Mouse (Mus musculus): Measurements from ENCODE around the gene Chchd3. TPM values are rescaled to one million over a fixed set of nuclear protein-coding genes. Genes with fewer than 3 reads are reported as not detected.

Chchd3 gene
- polyA plus RNA-seq, 1 experiment from 2014 or later: 115 TPM

DNA sequence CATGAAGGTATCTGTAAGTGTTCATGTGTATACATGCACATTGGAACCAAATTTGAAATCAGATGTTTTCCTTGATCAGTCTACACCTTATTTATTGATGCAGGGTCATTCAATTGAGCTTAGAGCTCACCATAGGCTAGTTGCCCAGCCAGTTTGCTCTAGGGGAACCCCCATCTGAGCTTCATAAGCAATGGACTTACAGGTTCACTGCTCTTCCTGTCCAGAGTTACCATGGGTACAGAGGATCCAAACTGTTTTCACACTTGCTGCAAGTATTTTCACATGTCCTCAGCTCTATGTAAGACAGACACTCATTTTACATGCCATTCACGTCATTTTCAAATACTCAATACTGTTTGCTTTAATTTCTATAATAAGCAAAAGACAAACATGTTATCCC lies 66.2 kb downstream of the Chchd3 start:
- Histone ChIP-seq H3K4me1 (peaks cover 7% of the 10 kb centered on the region), H3K27ac (no peak overlapping the region), H3K9me3 (no peaks in the 10 kb centered on the region), H3K27me3 (replicated peaks) (no peaks in the 10 kb centered on the region), H3K9ac (no peak overlapping the region), H3K36me3 (no peaks in the 10 kb centered on the region), H3K4me2 (replicated peaks) (no peak overlapping the region), H3K4me3 (no peak overlapping the region)
- WGBS: 87% methylated on average over 1 of the region's 1 CpGs
- ATAC-seq (ENCODE audit: low FRiP score, low read depth): no peak

DNA sequence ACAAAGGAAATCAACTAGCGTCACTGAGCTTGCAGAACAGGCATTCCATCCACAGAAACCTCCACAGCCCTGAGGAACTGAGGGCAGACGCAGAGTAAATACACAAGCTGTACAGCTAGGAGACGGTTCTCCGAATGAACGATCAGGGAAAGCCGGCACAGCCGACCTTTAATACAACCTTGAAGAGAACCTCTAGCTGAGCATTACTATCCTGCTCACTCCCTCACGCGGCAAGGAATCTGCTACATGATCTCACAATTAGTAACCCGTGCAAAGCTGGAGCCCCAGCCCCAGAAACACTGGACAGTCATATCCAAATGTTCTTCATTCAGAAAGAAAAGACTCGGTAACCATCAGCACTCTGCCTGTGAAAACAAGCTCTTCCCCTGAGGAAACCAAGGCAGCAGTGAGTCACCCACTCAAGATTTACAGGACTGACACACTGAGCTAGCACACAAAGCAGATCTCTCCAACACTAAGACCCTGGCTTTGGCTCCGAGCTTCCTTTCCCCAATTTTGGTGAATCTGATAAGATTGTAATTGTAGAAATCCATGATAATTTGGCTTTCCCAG lies 69.9 kb downstream of the Chchd3 start:
- no peak for ATAC-seq (ENCODE audit: low FRiP score, low read depth)
- Histone ChIP-seq H3K9ac (no peak overlapping the region), H3K4me3 (no peak overlapping the region), H3K27ac (no peak overlapping the region), H3K27me3 (replicated peaks) (no peaks in the 10 kb centered on the region), H3K36me3 (no peaks in the 10 kb centered on the region), H3K4me1 (peaks cover 7% of the 10 kb centered on the region), H3K9me3 (no peaks in the 10 kb centered on the region), H3K4me2 (replicated peaks) (no peak overlapping the region)
- 76% methylated on average over 12 of the region's 12 CpGs for WGBS

DNA sequence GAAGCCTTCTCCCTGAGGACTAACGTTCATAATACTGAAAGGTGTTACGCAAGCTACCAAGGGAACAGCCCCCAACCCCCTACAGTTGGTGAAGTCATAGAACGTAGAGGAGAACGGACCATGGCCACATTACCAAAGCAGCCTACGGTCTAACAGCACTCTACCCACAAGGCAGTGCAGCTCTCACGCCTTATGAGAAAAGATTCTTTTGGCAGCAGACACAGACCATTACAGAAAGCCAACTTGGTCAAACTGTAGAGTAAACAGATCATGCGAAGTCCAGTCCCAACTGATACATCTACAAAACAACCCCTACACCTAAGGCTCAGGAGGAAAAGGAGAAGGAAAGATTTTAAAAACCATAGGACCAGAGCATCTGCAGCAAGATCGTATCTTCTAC lies 71.5 kb downstream of the Chchd3 start:
- no peaks in the 10 kb centered on the region for H3K36me3 ChIP-seq
- H3K4me2 ChIP-seq (replicated peaks): no peak overlapping the region
- H3K27me3 ChIP-seq (replicated peaks): no peaks in the 10 kb centered on the region
- WGBS: 96% methylated on average over 8 of the region's 8 CpGs
- no peak overlapping the region for H3K27ac ChIP-seq
- H3K9ac ChIP-seq: no peak overlapping the region
- no peak overlapping the region for H3K4me3 ChIP-seq
- no peaks in the 10 kb centered on the region for H3K9me3 ChIP-seq
- H3K4me1 ChIP-seq: peaks cover 7% of the 10 kb centered on the region
- no peak for ATAC-seq (ENCODE audit: low FRiP score, low read depth)

DNA sequence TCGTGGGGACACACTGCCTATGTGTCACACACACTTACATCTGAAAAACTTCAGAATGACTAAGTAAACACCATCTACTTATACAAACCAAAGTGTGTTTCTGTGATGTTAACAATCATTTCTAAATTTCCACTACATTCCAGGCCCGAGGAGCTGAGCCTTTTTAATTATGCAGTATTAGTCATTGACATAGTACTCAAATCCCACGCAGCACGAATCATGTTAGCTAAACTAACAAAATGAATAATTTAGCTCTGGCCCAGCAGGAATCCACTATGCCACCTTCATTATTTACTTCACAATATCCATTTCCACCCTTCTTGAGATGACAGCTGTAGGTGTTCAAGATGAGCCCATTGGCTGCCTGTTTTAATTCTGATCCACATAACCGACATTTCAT lies 76.2 kb downstream of the Chchd3 start:
- H3K9ac ChIP-seq: no peak overlapping the region
- no peaks in the 10 kb centered on the region for H3K27me3 ChIP-seq (replicated peaks)
- H3K36me3 ChIP-seq: no peaks in the 10 kb centered on the region
- H3K27ac ChIP-seq: no peak overlapping the region
- H3K4me2 ChIP-seq (replicated peaks): no peak overlapping the region
- no peaks in the 10 kb centered on the region for H3K9me3 ChIP-seq
- no peak overlapping the region for H3K4me3 ChIP-seq
- ATAC-seq (ENCODE audit: low FRiP score, low read depth): no peak
- H3K4me1 ChIP-seq: peaks cover 4% of the 10 kb centered on the region
- 66% methylated on average over 5 of the region's 5 CpGs for WGBS

DNA sequence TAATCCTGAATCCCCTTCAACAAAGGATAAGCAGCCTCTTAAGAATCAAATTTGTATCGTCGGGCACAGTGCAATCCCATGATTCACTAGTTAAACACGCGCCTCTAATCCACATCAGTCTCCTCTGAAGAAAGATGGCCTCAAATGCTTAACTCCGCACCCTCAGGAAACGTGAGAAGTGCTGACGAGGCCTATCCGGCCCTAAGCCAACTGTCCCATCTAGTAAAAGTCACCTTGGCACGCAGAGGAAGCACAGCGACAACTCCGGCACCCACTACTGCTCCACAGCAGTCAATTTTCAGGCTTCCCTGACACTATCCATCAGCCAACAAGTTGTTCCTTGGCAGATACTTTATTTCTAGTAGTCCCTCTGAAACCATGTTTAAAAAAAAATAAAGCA lies 78.8 kb downstream of the Chchd3 start:
- H3K4me1 ChIP-seq: peaks cover 4% of the 10 kb centered on the region
- H3K36me3 ChIP-seq: no peaks in the 10 kb centered on the region
- H3K27ac ChIP-seq: no peak overlapping the region
- no peak overlapping the region for H3K4me3 ChIP-seq
- H3K9me3 ChIP-seq: no peaks in the 10 kb centered on the region
- H3K4me2 ChIP-seq (replicated peaks): no peak overlapping the region
- no peaks in the 10 kb centered on the region for H3K27me3 ChIP-seq (replicated peaks)
- ATAC-seq (ENCODE audit: low FRiP score, low read depth): no peak
- WGBS: 85% methylated on average over 11 of the region's 11 CpGs
- no peak overlapping the region for H3K9ac ChIP-seq

DNA sequence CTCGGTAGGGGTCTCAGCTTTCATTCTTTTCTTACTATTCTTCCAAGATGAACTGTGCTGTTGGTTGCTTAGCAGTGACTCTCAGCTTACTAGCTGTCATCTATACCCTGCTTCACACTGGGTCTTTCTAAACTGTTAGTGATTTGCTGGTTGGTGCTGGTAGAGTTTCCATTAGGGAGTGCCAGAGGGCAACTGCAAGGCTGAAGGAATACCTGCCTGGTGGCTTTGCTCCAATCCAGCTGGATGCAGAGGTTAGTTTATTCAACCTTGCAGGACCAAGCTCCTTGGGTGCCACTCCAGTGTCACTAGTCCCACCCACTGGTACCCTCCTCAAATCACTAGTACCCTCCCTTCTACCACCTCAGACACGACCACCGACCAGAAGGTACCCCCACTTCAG lies 81.2 kb downstream of the Chchd3 start:
- 93% methylated on average over 3 of the region's 3 CpGs for WGBS

DNA sequence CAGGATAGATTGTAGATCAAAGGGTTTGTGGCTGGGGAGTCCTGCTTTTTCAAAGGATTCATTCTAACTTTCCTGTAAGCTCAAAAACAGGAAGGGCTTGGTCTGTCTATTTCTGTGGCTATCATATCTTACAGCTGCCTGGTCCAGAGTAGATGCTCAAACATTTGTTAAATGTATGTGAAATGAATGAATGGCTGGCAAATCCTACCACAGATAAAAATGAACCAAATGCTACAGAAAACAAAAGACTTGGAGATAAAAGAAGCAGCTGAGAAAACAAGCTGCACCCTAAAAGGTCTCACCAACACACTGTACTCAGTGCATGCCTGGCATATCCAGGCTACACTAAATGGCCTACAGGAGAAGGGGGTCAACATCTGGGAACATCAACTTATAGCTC lies 88.1 kb downstream of the Chchd3 start:
- no peak for ATAC-seq (ENCODE audit: low FRiP score, low read depth)
- Histone ChIP-seq H3K4me3 (no peak overlapping the region), H3K9me3 (no peaks in the 10 kb centered on the region), H3K27ac (no peak overlapping the region), H3K36me3 (no peaks in the 10 kb centered on the region), H3K27me3 (replicated peaks) (no peaks in the 10 kb centered on the region), H3K4me1 (no peaks in the 10 kb centered on the region), H3K9ac (no peak overlapping the region), H3K4me2 (replicated peaks) (no peak overlapping the region)

More for the DNA sequence above, 81.2 kb downstream of the Chchd3 start:
- no peaks in the 10 kb centered on the region for H3K27me3 ChIP-seq (replicated peaks)
- H3K4me1 ChIP-seq: peaks cover 4% of the 10 kb centered on the region
- no peaks in the 10 kb centered on the region for H3K9me3 ChIP-seq
- no peaks in the 10 kb centered on the region for H3K36me3 ChIP-seq
- H3K9ac ChIP-seq: no peak overlapping the region
- no peak overlapping the region for H3K4me2 ChIP-seq (replicated peaks)
- H3K27ac ChIP-seq: no peak overlapping the region
- no peak overlapping the region for H3K4me3 ChIP-seq
- ATAC-seq (ENCODE audit: low FRiP score, low read depth): no peak

DNA sequence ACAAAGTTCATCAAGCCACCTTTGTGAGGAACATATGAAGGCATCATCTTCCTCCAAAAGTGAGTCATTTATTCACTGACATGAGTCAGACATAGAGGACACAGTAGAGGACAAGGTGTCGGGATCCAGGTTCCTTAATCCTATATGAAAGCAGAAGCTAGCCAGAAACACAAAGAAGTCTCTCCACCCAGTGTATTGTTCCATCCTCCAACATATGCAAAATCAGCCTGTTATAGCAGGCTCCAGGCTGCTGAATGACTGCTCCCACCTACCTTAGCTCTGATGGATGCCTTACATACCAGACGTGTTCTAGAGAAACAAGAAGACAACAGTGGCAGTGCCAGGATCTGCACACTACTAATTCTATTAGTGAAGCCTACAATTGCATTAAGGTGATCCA lies 91.1 kb downstream of the Chchd3 start:
- ATAC-seq (ENCODE audit: low FRiP score, low read depth): no peak
- H3K36me3 ChIP-seq: no peaks in the 10 kb centered on the region
- no peaks in the 10 kb centered on the region for H3K4me1 ChIP-seq
- no peaks in the 10 kb centered on the region for H3K27me3 ChIP-seq (replicated peaks)
- 77% methylated on average over 2 of the region's 2 CpGs for WGBS
- H3K9ac ChIP-seq: no peak overlapping the region
- no peaks in the 10 kb centered on the region for H3K9me3 ChIP-seq
- no peak overlapping the region for H3K27ac ChIP-seq
- no peak overlapping the region for H3K4me2 ChIP-seq (replicated peaks)
- no peak overlapping the region for H3K4me3 ChIP-seq

DNA sequence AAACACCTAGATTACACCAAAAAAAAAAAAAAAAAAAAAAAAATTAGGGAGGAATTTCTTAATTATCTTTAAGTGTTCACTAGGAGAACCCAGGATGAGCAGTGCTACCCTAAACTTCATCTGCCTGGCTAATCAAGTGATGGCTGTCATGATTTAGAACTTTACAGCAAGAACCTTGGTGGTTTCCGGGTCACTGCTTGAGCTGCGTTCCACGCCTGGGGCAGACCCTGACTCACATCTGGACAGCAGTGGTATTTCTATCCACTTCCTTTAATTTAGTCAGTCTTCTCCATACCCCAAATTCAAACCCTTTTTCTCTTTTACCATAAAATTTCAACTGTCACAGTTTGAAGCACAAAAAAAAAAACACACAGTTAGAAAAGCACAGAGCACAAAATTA lies 98.0 kb downstream of the Chchd3 start:
- H3K36me3 ChIP-seq: no peaks in the 10 kb centered on the region
- no peaks in the 10 kb centered on the region for H3K9me3 ChIP-seq
- 36% methylated on average over 3 of the region's 3 CpGs for WGBS
- no peaks in the 10 kb centered on the region for H3K4me1 ChIP-seq
- H3K27ac ChIP-seq: no peak overlapping the region
- H3K4me2 ChIP-seq (replicated peaks): no peak overlapping the region
- no peaks in the 10 kb centered on the region for H3K27me3 ChIP-seq (replicated peaks)
- no peak for ATAC-seq (ENCODE audit: low FRiP score, low read depth)
- H3K9ac ChIP-seq: no peak overlapping the region
- H3K4me3 ChIP-seq: no peak overlapping the region

DNA sequence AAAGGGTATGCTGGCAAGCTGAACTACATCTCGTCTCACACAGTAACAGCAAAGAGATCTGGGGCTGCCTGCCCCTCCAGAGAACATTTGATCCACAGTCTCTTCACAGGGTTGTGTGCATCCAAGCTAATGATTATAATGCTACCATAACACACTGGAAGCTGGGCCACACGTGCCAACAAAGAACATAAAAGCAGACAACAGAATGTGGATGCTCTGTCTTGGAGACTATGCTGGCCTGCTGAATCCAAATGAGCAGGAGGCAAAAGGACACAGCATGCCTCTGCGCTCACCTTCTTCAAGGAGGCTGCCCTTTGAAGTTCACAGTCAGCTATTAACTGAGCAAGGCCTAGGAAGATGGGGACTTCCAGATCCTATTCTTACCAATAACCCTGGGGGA lies 98.6 kb downstream of the Chchd3 start:
- no peak for ATAC-seq (ENCODE audit: low FRiP score, low read depth)
- Histone ChIP-seq H3K9me3 (no peaks in the 10 kb centered on the region), H3K4me3 (no peak overlapping the region), H3K36me3 (no peaks in the 10 kb centered on the region), H3K27ac (no peak overlapping the region), H3K27me3 (replicated peaks) (no peaks in the 10 kb centered on the region), H3K4me2 (replicated peaks) (no peak overlapping the region), H3K4me1 (no peaks in the 10 kb centered on the region), H3K9ac (no peak overlapping the region)
- WGBS: 63% methylated on average over 3 of the region's 3 CpGs

DNA sequence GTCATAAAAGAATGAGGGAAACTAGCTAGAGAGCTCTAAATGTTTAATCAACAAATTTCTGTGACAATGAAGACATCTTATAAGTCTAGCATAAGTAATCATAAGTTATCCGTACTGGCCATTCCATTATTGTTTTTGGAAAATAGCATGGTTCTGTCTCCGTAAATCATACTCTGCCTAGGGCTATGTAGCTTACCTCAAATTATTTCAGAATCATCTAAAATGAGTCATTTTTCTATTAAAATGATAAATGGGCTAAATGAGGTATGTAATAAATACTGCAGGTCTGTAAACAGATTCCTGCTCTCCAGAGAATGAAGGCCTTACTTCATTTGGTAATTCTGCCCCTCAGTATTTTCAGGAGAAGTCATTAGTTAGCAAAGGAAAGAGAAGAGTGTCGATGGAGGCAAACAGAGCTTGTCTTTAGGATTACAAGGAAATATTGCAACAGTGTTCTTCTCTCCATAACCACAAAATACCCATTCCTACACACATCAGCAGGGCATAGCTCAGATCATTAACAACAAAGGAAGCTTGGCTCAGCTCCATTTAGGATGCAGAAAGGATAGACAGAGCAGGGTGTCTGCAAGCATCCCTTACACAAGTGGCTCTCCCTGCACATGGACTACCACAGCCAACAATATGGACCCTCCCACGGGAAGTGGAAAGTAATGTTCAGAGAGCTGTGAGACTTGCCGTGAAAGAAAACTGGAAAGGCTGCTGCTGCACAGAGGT lies 100.1 kb downstream of the Chchd3 start:
- ATAC-seq (ENCODE audit: low FRiP score, low read depth): no peak
- Histone ChIP-seq H3K4me2 (replicated peaks) (no peak overlapping the region), H3K27ac (no peak overlapping the region), H3K36me3 (no peaks in the 10 kb centered on the region), H3K4me3 (no peak overlapping the region), H3K9me3 (no peaks in the 10 kb centered on the region), H3K9ac (no peak overlapping the region), H3K27me3 (replicated peaks) (no peaks in the 10 kb centered on the region), H3K4me1 (no peaks in the 10 kb centered on the region)
- WGBS: 82% methylated on average over 5 of the region's 5 CpGs

DNA sequence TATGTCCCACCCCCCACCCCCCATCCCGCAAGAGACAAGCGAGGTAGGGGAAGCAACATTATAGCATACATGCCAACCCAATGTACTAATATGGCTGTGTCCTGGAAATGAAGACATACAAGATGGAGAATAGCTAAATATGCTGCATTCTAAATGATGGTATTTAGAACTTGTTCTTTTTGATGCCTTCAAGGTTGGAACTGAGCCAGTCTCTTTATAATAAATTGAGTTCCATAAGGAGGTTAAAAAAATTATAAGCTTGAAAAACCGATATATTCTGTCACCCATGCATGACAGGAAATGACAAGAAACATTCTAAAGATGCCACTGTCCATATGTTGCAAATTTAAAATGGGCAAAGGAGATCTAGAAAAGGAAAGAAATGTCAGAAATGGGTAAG lies 104.6 kb downstream of the Chchd3 start:
- Histone ChIP-seq H3K4me2 (replicated peaks) (no peak overlapping the region), H3K36me3 (no peaks in the 10 kb centered on the region), H3K9me3 (no peaks in the 10 kb centered on the region), H3K4me3 (no peak overlapping the region), H3K9ac (no peak overlapping the region), H3K27me3 (replicated peaks) (no peaks in the 10 kb centered on the region), H3K4me1 (no peaks in the 10 kb centered on the region), H3K27ac (no peak overlapping the region)
- no peak for ATAC-seq (ENCODE audit: low FRiP score, low read depth)
- 50% methylated on average over 3 of the region's 3 CpGs for WGBS

DNA sequence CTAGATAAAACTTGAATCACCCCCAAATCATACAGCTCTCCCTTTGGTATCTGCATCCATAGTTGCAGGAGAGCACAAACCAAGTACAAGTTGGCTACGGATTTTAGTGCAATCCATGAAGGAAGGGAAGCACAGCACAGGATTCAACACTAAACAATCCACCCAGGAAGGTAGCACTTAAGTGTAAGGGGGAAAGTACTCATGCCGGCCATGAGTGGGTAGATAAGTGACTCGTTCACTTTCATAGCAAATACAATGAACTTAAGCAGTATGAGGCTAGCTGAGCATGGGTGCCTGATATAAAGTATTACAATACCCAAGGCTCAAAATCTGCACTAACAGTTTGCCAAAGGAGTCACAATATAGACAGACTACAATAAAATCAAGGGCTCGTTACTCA lies 109.1 kb downstream of the Chchd3 start:
- no peaks in the 10 kb centered on the region for H3K9me3 ChIP-seq
- H3K9ac ChIP-seq: no peak overlapping the region
- no peaks in the 10 kb centered on the region for H3K4me1 ChIP-seq
- ATAC-seq (ENCODE audit: low FRiP score, low read depth): no peak
- WGBS: 78% methylated on average over 4 of the region's 4 CpGs
- H3K27me3 ChIP-seq (replicated peaks): no peaks in the 10 kb centered on the region
- H3K27ac ChIP-seq: no peak overlapping the region
- no peaks in the 10 kb centered on the region for H3K36me3 ChIP-seq
- H3K4me3 ChIP-seq: no peak overlapping the region
- H3K4me2 ChIP-seq (replicated peaks): no peak overlapping the region

Data from neural tube, embryonic 12.5 days (tissue).